Mouse (Mus musculus) lung, postnatal 10 days (tissue): Measurements from ENCODE around the gene Padi4.
A peak's percentile ranks its signal among the peaks of the same experiment; 100 is the strongest.

Source experiments
- DNase-seq: peaks from one replicate; pipeline ENCODE4 v3.0.0; 2021

Gene Padi4

DNA sequence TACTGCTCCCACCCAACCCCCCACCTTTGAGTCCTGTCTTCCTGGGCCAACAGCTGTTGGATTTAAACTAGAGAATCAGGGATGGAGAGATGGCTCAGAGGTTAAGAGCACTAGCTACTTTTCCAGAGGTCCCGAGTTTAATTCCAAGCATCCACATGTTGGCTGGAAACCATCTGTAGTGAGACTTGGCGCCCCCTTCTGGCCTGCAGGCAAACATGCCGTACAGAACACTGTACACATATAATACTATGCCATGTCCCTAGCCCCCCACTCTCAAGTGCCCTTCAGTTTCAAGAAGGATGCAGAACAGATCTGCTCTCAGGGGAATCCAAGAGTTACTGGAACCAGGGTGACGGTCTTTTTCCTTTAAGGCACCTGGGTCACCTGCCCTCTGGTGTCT, 42.4 kb downstream of the Padi4 start:
- DNase-seq, result no peak

DNA sequence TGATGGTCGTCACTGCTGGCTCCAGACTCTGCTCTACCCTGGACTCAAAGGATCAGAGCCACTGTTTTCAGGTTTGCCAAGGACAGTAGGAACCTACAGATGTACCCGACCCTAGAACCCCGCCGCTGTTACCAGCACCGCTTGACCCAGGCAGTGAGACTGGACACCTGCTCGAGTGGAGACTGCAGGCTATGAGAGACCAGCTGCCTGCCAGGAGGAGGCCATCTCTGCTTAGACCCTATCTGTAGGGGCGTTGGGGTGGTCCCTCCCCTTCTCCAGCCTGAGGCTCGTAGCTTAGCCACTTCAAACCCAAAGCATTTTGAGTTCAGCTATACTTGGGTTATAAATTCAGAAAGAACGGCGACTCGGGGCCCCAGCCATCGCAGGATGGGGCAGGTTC, 47.1 kb downstream of the Padi4 start:
- no peak for DNase-seq

DNA sequence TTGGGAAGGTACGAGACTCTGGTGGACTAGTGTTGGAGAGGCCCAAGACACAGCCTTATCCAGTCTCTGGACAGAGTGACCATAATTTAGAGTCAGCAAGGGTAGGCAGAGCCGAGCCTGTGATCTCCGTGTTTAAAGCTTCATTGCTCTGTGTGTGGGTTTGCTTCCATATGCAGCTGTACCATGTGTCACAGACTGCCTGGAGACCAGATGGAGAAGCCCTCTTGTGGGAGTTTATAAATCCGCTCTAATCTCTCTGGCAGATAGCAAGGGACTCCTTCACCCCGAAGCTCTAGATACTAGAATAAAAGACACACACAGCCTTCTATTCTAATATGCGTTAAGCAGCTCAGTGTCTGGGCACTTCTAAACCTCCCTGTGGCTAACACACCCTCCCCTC, 49.3 kb downstream of the Padi4 start:
- no peak for DNase-seq

DNA sequence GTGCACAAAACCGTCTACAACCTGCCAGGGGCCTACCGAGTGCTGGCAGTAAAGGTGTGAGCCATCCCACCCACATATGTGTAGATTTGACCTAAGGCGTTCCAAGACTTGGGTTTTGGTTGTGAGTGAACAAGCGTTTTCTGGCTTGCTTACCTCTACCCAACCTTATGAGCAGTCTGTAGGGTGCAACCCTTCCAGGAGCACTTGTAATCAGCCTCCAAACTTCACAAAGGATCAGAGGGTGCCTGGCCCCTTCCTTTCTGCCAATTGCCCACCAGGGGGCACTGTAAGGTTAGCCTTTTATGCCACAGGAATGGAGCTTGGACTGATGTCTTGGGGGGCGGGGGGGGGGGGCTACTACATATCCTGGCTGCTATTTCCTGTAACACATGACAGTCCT, 50.2 kb downstream of the Padi4 start:
- DNase-seq, result peak; percentile 65

DNA sequence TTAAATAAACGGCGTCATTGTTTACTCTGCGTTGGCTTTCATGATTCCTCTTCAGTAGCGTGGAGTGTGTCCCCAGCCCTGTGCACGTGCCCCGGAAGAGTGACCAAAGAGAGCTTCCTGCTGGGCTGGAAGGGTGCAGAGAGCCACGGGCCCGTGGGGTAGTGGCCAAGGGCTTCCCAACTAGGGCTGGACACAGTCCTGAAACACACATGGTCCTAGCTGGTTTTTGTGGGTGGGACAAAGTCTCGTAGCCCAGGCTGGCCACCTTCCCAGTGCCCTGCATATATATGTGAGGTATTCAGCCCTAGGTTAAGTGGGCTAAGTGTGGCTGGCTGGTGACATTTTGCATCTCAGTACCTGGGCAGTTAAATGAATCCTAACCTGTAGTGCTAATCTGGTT, 50.8 kb downstream of the Padi4 start:
- DNase-seq, result peak; percentile 33

DNA sequence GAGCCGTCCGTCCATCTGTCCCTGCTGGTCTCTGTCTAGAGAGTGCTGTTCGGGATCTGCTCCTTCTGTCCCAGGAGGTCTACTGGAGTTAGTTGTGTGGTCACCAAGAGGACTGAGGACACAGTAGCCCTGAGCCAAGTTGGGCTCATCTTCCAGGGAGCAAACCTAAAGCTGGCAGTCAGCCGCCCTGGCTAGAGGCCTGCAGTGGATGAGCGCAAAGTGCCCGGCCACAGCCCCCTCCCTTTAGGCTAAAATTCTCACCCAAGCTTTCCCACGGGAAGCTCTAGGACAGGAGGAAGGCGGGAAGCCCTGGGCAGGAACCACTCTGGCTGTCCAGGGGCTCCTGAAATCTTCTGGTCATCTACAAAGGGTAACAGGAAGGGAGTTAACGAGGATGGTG, 51.3 kb downstream of the Padi4 start:
- peak; percentile 55 for DNase-seq

DNA sequence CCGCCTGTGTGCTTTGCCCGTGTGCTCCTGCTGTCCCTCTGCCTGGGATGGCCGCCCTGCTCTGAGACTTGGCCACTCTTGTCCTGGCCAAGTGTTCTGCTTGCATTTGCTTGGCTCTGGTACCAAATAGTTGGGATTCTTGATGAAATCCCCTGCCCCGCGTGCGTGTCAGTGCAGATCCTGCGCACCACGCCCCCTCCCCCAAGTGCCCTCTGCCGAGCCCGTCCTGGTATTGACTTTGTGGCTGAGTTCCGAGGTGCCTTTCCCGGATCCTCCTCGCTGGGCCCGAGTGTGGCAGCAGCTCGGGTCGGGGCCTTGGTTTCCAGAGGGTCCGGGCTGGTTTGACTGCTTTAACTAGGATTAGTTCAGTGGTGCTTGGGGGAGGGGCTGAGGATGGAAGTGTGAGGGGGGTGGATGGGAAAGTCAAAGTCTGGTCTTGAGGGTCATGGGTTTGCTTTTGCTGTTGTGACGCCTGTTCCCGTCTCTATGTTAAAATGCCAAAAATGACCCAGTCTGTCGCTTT, 52.0 kb downstream of the Padi4 start:
- DNase-seq, result peak; percentile 53

DNA sequence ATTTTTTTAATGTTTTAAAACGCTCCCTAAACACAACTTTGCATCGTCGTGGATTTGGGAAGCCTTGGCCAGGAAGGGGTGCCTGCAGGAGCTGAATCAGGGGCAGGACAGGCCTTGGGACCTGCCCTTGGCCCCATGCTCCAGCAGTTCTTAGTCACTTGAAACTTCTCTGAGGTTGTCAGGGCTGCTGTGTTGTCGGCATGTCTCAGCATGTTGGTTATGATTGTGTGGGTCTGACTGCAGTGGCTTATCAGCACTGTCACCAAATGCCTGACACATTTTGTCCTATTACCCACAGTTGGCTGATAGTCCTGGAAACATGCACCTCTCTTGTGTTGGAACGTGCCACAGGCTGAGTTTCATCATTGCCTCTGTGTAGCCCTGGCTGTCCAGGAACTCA, 53.9 kb downstream of the Padi4 start:
- no peak for DNase-seq

DNA sequence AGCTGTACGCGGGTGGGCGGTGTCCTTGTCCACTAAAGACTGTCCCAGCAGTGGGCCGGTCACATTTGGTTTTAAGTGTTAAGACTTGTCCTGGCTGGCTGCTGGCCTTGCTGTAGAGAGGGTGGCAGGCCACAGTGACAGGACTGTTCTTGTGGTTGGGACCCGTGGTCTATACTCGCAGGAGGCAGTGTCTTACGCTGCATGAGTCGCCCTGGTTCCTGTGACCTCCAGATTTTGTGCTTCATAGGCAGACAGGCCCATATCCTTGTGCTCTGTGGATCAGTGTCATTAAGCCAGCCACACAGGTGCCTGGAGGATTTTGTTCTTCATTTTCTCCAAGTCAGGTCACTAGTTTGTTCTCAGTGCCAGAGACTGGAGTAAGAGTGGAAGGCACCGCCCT, 55.6 kb downstream of the Padi4 start:
- DNase-seq, result no peak

DNA sequence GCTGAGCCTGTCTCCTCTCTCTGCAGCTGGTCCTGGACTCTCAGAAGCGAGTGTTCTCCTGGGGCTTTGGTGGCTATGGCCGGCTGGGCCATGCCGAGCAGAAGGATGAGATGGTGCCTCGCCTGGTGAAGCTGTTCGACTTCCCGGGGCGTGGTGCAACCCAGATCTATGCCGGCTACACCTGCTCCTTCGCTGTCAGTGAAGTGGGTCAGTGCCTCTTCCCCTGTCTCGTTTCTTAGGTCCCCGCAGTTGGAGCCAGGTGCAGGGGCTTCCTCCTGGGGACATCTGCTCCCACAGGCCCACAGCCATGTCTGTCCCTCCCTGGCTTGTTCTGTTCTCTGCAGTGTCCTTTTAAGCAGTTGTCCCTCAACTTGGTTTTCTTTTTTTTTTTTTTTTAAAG, 57.0 kb downstream of the Padi4 start:
- no peak for DNase-seq

DNA sequence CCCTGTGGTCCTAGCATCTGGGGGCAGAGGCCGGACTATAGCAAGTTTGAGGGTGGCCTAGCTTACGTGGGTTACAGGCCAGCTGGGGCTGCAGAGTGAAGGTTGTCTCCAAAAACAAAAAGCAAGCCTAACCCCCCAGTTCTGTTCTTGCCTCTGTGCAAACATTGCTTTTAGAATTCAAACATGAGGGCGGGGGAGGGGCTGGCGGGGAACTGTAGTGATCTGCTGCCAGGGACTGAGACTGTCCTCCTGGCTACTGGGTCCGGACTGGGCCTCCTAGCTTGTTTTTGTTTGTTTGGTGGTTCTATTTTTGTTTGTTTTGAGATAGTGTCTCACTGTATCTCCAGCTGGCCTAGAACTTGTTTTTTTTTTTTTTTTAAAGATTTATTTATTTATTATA, 59.5 kb downstream of the Padi4 start:
- DNase-seq, result no peak

DNA sequence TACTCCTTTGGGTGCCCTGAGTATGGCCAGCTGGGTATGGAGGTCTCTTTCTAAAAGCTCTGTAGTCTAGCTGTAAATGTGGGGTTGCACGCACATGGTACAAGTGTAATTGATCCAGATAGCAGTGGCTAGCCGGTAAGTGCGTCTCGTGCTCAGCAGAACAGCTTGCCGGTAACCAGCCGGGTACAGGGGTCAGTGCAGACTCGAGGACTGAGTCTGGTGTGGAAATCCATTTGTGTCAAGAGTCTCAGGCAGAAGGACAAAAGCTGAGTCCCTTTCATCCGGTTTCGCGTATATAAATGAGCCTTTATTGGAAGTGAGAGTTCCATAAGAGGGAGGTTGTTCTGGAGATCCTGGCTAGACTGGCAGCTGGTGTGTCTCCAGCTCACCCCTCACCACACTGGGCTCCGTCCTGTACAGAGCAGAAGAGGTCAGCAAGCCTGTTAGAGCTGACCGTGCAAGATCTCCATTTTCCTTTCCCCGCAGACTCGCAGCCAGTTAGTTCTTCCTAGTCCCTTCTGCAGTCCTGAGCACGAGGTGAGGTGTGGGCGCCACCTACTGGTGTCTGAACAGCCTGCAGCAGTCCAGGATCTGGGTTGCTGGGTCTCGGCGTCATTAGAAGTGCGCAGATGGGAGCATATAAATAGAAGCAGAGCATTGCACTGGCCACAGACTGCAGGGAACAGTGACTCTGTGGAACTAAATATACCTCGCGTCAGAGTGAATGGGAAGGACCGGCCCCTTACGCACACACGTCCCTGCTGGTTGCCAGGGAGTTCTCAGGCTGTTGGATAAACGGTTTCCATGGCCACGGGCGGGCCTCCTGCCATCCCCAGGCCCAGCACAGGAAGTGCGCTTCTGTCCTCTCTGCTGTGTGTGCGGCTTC, 60.3 kb downstream of the Padi4 start:
- DNase-seq, result peak; percentile 97

DNA sequence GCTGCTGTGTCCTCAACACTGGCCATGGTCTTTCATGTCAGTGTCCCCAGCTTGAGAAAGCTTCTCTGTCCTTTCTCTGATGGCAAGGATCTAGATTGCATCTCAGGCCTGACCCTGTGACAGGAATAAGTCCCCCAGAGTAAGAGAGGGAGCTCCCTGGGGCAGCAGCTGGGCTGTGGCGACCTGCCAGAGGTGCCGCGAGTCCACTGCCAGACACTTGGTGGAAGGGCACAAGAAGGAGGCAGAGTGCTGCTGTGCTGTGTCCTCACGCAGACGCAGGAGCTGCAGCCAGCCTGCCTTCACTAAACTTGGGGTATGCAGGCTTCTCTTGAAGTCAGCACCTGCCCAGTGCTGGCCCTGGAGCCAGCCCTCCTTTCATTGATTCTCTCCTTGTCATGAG, 62.7 kb downstream of the Padi4 start:
- peak; percentile 46 for DNase-seq

DNA sequence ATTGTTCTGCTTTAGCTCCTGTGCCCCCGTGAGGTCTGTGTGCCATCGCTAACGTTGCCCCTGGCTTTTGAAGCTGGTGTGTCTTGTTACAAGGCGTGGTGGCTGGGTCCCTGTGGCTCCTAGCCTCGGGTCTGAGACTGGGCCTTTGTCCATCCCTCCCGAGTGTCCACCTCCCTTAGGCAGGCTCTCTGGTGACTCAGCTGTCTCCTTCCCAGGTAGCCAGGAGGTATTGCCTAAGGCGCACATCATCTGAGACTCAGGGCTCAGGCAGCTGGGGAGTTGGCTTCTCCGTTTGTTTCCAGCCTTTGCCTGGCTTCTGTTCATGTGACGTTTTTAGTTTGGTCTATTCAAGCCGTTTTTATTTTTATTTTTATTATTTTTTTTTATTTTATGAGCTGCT, 63.3 kb downstream of the Padi4 start:
- DNase-seq, result no peak

DNA sequence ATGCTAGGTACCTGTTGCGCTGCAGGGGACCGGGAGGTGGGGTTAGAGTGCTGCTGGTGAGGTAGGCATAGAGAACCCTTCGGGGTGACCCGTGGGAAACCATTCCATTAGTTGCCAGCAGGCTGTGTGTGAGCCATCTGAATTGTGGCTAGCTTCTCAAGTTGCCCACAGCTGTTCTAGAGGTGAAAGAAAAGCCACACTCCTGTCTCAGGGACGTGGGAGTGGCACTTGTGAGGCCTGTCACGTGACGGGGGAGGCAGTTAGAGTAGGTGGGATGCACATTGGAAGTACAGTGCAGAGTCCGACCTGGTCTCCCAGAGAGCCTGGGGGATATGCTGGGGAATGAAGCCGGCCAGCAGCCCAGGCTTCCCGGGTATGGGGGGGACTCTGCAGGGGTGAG, 64.4 kb downstream of the Padi4 start:
- DNase-seq, result no peak

DNA sequence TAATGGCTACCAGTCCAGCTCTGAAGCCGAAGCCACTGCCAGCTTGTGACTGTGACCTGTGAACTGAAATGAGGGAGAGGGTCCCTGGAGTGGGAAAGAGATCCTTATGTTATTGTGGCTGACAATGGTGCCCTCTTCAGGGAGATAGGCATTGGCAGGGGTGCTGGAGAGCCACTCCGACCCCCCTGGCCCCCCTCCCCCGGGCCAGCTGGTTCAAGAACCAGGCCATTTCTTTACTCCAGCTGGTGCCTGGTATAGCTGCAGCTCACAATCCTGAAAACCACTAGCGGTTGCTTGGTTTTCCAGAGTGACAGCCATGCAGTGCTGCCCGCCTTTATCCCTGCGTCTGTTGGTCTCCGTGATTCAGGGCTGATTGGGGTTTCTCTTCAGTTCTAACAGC, 64.9 kb downstream of the Padi4 start:
- no peak for DNase-seq

DNA sequence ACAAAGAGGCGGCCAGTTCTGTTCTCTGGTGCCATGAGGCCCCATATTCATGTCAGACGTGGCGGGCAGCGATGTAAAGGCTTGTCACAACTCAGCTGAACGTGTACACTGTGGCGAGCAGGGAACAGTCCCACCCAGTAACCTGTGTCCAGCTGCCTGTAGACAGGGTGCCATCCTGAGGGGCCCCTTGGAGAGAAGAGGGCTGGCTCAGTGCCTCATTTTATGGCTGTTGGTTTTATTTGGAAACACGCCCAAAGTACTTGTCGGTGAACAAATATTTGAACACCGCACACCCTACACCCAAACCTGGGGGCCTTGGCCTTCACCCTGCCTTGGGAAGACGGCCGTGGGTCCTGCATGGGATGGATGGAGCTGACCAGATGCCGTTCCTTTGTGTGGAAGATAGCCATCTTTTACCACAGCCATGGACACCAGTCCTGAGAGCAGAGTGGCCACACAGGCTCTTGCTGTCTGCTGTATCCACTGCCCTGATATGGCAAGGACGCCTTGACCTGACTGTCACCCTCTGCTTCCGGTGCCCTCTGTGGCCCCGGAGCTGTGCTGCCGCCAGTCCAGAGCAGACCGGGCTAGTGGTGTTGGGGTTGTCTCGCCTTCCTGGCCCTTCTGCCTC, 65.6 kb downstream of the Padi4 start:
- peak; percentile 45 for DNase-seq

DNA sequence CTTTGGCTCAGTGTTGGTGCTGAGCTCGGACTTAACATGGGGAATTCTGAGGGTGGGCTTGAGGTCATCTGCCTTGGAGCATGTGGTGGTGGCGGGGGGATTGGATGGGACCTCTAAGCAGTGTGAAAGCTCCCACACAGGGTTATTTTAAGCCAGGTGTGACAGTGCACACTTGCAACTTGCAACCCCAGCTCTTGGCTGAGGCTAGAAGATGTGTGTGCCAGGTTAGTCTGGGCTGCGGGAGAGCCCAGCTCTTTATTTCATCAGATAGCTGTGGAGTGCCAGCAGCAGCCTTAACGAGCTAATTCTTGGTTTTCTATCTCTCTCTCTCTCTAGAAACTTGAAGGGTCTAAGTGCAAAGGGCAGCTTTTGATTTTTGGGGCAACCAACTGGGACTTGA, 66.4 kb downstream of the Padi4 start:
- DNase-seq, result no peak

DNA sequence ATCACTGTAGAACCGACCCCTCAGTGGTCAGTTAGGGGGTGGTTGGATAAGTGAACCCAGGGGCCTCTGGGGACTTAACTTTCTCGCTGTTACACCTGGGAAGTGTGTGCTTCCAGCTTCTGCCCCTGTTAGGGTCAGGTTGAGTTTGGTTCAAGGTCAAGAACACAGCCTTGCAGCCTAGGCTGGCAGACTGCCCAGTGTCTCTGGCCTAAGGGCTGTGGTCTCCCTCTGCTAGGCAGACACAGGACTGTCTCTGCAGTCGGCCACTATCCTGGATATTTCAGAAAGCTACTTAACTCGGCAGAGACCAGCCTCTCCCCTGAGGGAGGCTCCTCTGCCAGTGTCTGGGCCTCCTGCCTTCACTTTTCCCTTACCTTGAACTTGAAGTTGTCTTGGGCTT, 69.9 kb downstream of the Padi4 start:
- no peak for DNase-seq

DNA sequence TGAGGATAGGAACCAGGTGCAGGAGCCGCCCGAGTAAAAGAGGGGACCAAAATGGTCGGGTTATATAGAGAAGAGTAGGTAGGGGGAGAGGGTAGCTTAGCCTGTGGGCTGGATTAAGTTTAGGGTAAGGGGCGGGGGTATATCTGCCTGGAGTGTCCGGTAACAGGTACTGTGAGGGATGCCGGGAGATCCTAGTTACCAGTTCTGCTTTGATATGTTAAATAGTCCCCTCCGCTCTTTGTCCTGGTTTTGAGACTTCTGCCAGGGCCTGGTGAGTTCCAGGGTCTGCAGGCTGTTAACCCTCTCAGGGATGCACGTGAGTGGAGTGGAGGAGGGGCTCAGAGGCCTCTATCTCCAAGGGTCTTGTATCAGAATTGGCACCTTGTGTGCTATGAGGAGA, 70.4 kb downstream of the Padi4 start:
- DNase-seq, result no peak

DNA sequence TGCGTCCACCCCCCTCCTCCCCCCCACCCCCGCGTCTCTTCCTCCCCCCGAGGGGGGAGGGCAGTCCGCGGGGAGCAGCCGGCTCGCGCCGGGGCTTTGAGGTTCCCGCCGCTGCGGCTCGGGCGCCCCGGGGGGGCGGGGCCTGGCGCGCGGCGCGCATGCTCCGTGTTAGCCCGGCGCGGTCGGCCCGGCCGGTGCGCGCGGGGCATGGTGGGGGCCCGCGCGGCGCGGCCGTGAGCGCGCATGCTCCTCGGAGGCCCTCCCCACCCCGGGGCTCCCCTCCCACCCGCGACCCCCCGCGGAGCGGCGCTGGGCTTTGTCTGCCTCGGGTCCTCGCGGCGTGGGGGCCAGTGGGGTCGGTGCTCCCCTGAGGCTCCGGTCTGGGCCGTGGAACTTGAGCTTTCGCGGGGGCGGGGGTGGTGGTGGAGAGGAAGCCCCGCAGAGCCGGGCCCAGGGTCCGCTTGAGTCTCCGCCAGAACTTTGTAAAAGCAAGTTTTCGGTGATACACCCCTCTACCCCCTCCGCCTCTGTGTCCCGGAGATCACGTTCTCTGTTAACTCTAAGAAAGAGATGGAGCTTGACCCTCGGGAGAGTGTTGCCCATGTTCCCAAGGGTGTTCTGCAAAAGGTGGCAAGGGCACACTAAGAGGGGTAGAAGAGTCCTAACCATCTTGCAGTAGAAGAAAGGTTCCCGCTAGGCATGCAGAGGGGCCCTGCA, 71.3 kb downstream of the Padi4 start:
- DNase-seq, result peak; percentile 88

DNA sequence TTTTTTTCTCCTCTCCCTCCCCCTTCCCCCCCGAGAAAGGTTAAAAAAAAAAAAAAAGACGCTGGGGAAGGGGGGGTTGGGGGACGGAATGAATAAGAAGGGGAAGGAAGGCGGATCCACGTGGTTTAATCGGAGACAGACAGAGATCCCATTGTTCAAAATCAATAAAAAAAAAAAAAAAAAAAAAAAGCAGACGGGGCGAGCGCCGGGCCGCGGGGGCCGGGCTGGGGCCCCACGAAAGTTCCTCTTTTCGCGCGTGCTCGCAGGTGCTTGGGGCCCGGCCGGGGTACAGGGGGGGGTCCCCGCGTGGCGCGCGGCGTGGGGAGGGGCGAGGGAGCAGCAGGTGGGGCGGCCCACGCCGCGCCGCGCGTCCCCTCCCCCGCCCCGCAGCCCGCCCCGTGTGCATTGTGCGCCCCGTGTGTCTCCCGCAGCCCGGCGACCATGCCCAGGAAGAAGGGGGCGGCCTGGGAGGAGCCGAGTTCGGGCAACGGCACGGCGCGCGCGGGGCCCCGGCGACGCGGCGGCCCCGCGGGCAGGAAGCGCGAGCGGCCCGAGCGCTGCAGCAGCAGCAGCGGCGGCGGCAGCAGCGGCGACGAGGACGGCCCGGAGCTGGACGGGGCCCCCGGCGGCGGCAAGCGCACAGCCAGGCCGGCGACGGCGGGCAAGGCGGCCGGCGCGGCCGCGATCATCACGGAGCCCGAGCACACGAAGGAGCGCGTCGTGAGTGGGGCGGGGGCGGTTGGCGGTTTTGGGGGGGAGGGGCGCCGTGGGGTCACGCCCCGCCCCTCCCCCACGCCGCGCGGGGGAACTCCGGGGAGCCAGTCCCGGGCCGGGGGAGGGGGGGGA, 72.1 kb downstream of the Padi4 start:
- peak; percentile 56 for DNase-seq
